Mouse (Mus musculus) bone marrow macrophage, adult 2 months (primary cell): ENCODE results near the gene Hcfc1r1.

Experiments used
- CTCF ChIP-seq: IDR thresholded peaks from 2 replicates; pipeline ENCODE4 v1.5.1; 2012; ENCODE audit warnings: low read depth, mild to moderate bottlenecking, low read length, moderate library complexity
- POLR2A ChIP-seq: IDR thresholded peaks from 2 replicates; pipeline ENCODE4 v1.6.1; 2012; ENCODE audit warnings: mild to moderate bottlenecking, low read depth, low read length, borderline replicate concordance

DNA sequence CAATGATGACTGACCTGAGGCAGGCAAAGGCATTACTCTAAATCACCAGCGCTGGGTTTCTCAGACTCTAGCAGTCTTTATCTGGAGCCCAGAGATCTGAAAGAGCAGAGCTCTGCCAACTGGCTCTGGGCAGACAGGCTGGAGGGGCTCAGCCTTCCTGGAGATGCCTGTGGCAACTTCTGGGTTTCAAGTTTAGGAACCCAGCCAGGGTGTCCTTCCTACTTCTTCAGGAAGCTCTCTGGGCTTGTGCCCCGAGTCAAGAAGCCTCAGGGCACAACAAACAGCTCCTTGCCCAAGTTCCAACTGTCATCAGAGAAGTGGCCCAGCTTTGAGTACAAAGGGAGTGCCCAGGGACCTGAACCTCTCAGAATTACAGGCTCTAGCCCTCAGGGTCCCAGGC, 19.0 kb upstream of the Hcfc1r1 start:
- TF ChIP-seq CTCF (no peak), POLR2A (no peak)
